Mouse (Mus musculus): ENCODE data around the gene Cilp.

- no peak for TF ChIP-seq SRF (IDR thresholded peaks at IDR 0.05; ENCODE audit: control insufficient read depth, insufficient read length, low read depth)
- TF ChIP-seq E2F4 (IDR thresholded peaks at IDR 0.05; ENCODE audit: insufficient read depth): no peak
- no peak for TF ChIP-seq POLR2A (IDR thresholded peaks at IDR 0.05; ENCODE audit: insufficient read length, low read depth)
- no peak for TF ChIP-seq POLR2AphosphoS2 (IDR thresholded peaks at IDR 0.05; ENCODE audit: insufficient read length, low read depth)
- no peak for TF ChIP-seq USF1 (IDR thresholded peaks at IDR 0.05; ENCODE audit: low read depth)
- TF ChIP-seq MAX (IDR thresholded peaks at IDR 0.05; ENCODE audit: low read depth): no peak
- TF ChIP-seq MYOG (IDR thresholded peaks at IDR 0.05; ENCODE audit: control insufficient read depth in 1 of 3, insufficient read depth in 1 of 3, insufficient read length in 2 of 3, low read depth in 2 of 3): no peak
- no peak for TF ChIP-seq MYOD1 (IDR thresholded peaks at IDR 0.05; ENCODE audit: control insufficient read depth in 1 of 3, insufficient read length in 2 of 3, low read depth in 2 of 3)
- no peak for TF ChIP-seq CEBPB (IDR thresholded peaks at IDR 0.05; ENCODE audit: insufficient read depth, poor library complexity, severe bottlenecking)
- no peak for TF ChIP-seq REST (IDR thresholded peaks at IDR 0.05; ENCODE audit: insufficient read depth, insufficient read length)
- TF ChIP-seq TCF12 (IDR thresholded peaks at IDR 0.05; ENCODE audit: insufficient read depth, poor library complexity, severe bottlenecking): no peak
- no peak for TF ChIP-seq TCF3 (IDR thresholded peaks at IDR 0.05; ENCODE audit: insufficient read length, low read depth)
These were observed 57.4 kb downstream of the Cilp start for GRCm38 (mm10) chr9:65322255-65322900.

Data from myocyte (in vitro differentiated cells).